Mouse (Mus musculus): ENCODE measurements around the gene Cd6.

DNA sequence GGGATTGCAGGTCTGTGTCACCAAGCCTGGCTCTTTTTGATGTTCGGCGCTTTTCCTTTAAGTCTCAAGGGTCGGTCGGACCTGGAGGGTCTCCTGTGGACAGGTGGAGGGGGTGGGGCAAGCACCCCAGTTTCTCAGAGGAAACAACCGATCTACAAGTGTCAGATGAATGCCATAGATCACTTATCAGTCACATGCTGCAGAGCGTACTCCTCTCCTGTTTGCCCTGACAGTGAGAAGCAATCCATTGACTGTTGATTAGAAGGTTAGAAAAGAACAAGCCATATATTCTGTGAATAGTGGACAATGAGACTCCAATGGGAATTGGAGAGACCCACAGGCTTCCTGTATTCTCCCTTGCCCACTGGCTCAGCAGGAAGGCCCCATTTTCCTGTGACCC lies 79.7 kb downstream of the Cd6 start:
- TF ChIP-seq CTCF (IDR thresholded peaks at IDR 0.05; ENCODE audit: low read depth) (no peak), EP300 (optimal IDR thresholded peaks at IDR 0.05) (no peak)
